Mouse (Mus musculus): ENCODE results near the gene Rsl1d1.

The Rsl1d1 gene

DNA sequence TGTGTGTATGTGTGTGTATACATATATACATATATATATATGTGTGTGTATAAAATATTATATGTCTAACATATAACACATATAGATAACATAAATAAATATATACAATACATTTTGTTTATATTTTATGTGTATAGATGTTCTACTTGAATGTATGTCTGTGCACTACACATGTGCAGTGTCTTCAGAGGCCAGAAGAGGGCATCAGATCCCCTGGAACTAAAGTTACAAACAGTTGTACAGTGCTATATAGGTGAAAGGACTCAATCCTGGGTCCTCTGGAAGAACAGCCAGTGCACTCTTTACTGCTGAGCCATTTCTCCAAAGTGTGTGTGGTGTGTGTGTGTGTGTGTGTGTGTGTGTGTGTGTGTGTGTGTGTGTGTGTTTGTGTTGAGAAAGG, 48.6 kb downstream of the Rsl1d1 start:
- DNase-seq: no peak

DNA sequence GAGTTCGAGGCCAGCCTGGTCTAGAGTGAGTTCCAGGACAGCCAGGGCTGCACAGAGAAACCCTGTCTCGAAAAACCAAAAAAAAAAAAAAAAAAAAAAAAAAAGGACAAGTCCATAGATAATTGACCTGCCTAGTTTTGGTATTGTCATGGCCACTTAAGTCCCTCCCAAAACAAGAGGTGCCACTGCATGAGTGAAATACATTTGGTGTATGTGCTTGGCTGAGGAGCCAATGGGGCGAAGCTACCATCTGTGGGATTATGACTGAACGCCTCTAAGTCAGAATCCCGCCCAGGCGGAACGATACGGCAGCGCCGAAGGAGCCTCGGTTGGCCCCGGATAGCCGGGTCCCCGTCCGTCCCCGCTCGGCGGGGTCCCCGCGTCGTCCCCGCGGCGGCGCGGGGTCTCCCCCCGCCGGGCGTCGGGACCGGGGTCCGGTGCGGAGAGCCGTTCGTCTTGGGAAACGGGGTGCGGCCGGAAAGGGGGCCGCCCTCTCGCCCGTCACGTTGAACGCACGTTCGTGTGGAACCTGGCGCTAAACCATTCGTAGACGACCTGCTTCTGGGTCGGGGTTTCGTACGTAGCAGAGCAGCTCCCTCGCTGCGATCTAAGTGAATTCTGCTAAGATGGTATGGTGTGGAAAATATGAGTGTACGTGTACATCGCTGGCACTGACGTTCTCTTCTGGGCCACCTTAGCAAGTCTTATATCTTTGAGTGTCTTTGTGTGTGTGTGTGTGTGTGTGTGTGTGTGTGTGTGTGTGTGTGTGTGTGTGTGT, 59.2 kb downstream of the Rsl1d1 start:
- peak; percentile 95 for DNase-seq

Data from layer of hippocampus, adult 9-11 months (tissue).